Mouse (Mus musculus) heart, embryonic 11.5 days (tissue): Measurements from ENCODE around the gene Hspa12b. TPM values are rescaled to one million over a fixed set of nuclear protein-coding genes. Genes with fewer than 3 reads are reported as not detected.
A peak's percentile ranks its signal among the peaks of the same experiment; 100 is the strongest.

Experiments
- ATAC-seq: fragments of 200-750 bp; cut with Nextera tagmentation; replicated peaks from 2 replicates; pipeline ENCODE4 v1.8.0; 2017; ENCODE audit warnings: moderate library complexity; ENCODE audit not compliant: insufficient number of reproducible peaks, low FRiP score, low TSS enrichment
- H3K27ac ChIP-seq: fragments of 300-500 bp; sonication (generic); 2 replicates; pipeline ENCODE4 v1.5.1; 2014; ENCODE audit warnings: mild to moderate bottlenecking, low read depth, low read length
- H3K27me3 ChIP-seq: fragments of 300-500 bp; sonication (generic); 2 replicates; pipeline ENCODE4 v1.6.1; 2014; ENCODE audit warnings: mild to moderate bottlenecking, low read length, mixed read lengths; ENCODE audit not compliant: control insufficient read depth, insufficient read depth
- H3K36me3 ChIP-seq: fragments of 300-500 bp; sonication (generic); 2 replicates; pipeline ENCODE4 v1.6.1; 2014; ENCODE audit warnings: mild to moderate bottlenecking, low read length, moderate library complexity, mixed read lengths; ENCODE audit not compliant: control insufficient read depth, insufficient read depth
- H3K4me1 ChIP-seq: fragments of 300-500 bp; sonication (generic); 2 replicates; pipeline ENCODE4 v1.6.1; 2014; ENCODE audit warnings: low read length; ENCODE audit not compliant: control insufficient read depth, insufficient read depth
- H3K4me2 ChIP-seq: fragments of 300-500 bp; sonication (generic); 2 replicates; pipeline ENCODE4 v1.6.1; 2014; ENCODE audit warnings: mild to moderate bottlenecking, moderate library complexity
- H3K4me3 ChIP-seq: fragments of 300-500 bp; sonication (generic); 2 replicates; pipeline ENCODE4 v1.5.1; 2014; ENCODE audit warnings: low read depth, low read length
- H3K9ac ChIP-seq: fragments of 300-500 bp; sonication (generic); 2 replicates; pipeline ENCODE4 v1.6.1; 2014; ENCODE audit warnings: mild to moderate bottlenecking, low read depth, low read length, moderate library complexity
- H3K9me3 ChIP-seq: fragments of 300-500 bp; sonication (generic); replicated peaks from 2 replicates; pipeline ENCODE4 v1.6.1; 2016; ENCODE audit warnings: low read length; ENCODE audit not compliant: control insufficient read depth
- WGBS: fragments of 180-500 bp; shearing (Covaris S2); extraction: QIAGEN DNeasy Blood & Tissue Kit; methylation state at CpG from one replicate; pipeline ENCODE4 v1.1.7; 2014; ENCODE audit not compliant: insufficient replicate concordance; 5-methylcytosine and 5-hydroxymethylcytosine counted together
- polyA plus RNA-seq: library from polyadenylated mRNA; unstranded; fragments of >200 nt; fragmentation: Nextera tagmentation; extraction: Ambion mirVana; gene quantifications from 2 replicates; pipeline ENCODE4 v1.2.1, GENCODE M21; 2014

The Hspa12b gene
- polyA plus RNA-seq, 1 experiment from 2014 or later, result 6.3 TPM

GRCm38 (mm10) chr2:131172322-131172721 is 45.2 kb downstream of the Hspa12b start:
- WGBS, result 31% methylated on average over 9 of the region's 9 CpGs
- Histone ChIP-seq H3K4me3 (no peak overlapping the region), H3K4me2 (no peak overlapping the region), H3K4me1 (peaks cover 7% of the 10 kb centered on the region), H3K36me3 (no peaks in the 10 kb centered on the region), H3K9ac (no peak overlapping the region), H3K27me3 (peaks cover 42% of the 10 kb centered on the region), H3K27ac (no peak overlapping the region), H3K9me3 (no peaks in the 10 kb centered on the region)
- ATAC-seq, result no peak

- peaks cover 24% of the 10 kb centered on the region for H3K4me1 ChIP-seq
- H3K9ac ChIP-seq, result no peak overlapping the region
- H3K4me3 ChIP-seq, result peak overlapping the region; percentile 39
- peaks cover 42% of the 10 kb centered on the region for H3K27me3 ChIP-seq
- no peak overlapping the region for H3K27ac ChIP-seq
- peak overlapping the region; percentile 81 for H3K4me2 ChIP-seq
- WGBS, result 4% methylated on average over 11 of the region's 11 CpGs
- no peak for ATAC-seq
- H3K9me3 ChIP-seq, result no peaks in the 10 kb centered on the region
- peaks cover 2% of the 10 kb centered on the region; the same call in 1 of the 2 replicates for H3K36me3 ChIP-seq
These were observed 47.6 kb downstream of the Hspa12b start for GRCm38 (mm10) chr2:131174700-131175099.

GRCm38 (mm10) chr2:131175286-131175944 is 48.3 kb downstream of the Hspa12b start:
- no peak for ATAC-seq
- H3K9me3 ChIP-seq, result no peaks in the 10 kb centered on the region
- H3K4me2 ChIP-seq, result no peak overlapping the region
- no peak overlapping the region for H3K4me3 ChIP-seq
- WGBS, result 71% methylated on average over 3 of the region's 3 CpGs
- peaks cover 36% of the 10 kb centered on the region for H3K27me3 ChIP-seq
- no peak overlapping the region for H3K27ac ChIP-seq
- H3K36me3 ChIP-seq, result peaks cover 2% of the 10 kb centered on the region; the same call in 1 of the 2 replicates
- peaks cover 24% of the 10 kb centered on the region for H3K4me1 ChIP-seq
- H3K9ac ChIP-seq, result no peak overlapping the region

- H3K27ac ChIP-seq, result no peak overlapping the region
- H3K36me3 ChIP-seq, result peaks cover 2% of the 10 kb centered on the region; the same call in 1 of the 2 replicates
- 87% methylated on average over 1 of the region's 1 CpGs for WGBS
- no peak overlapping the region for H3K4me2 ChIP-seq
- peaks cover 24% of the 10 kb centered on the region for H3K4me1 ChIP-seq
- peaks cover 31% of the 10 kb centered on the region for H3K27me3 ChIP-seq
- no peak for ATAC-seq
- H3K9ac ChIP-seq, result no peak overlapping the region
- H3K9me3 ChIP-seq, result no peaks in the 10 kb centered on the region
- no peak overlapping the region for H3K4me3 ChIP-seq
These were observed 48.8 kb downstream of the Hspa12b start for GRCm38 (mm10) chr2:131175945-131176309.

GRCm38 (mm10) chr2:131176491-131176890 is 49.4 kb downstream of the Hspa12b start:
- H3K9me3 ChIP-seq, result no peaks in the 10 kb centered on the region
- H3K4me2 ChIP-seq, result no peak overlapping the region; the same call in 1 of the 2 replicates
- H3K4me1 ChIP-seq, result peaks cover 24% of the 10 kb centered on the region
- H3K27ac ChIP-seq, result no peak overlapping the region
- WGBS, result 70% methylated on average over 5 of the region's 5 CpGs
- peaks cover 25% of the 10 kb centered on the region for H3K27me3 ChIP-seq
- H3K4me3 ChIP-seq, result no peak overlapping the region
- peaks cover 2% of the 10 kb centered on the region; the same call in 1 of the 2 replicates for H3K36me3 ChIP-seq
- no peak for ATAC-seq
- H3K9ac ChIP-seq, result no peak overlapping the region

GRCm38 (mm10) chr2:131177932-131178331 is 50.9 kb downstream of the Hspa12b start:
- H3K9me3 ChIP-seq, result no peaks in the 10 kb centered on the region
- H3K27me3 ChIP-seq, result peaks cover 11% of the 10 kb centered on the region
- H3K4me3 ChIP-seq, result 0 out of 2 replicates have a peak overlapping the region, but pooled peaks have one; percentile 76
- peaks cover 2% of the 10 kb centered on the region; the same call in 1 of the 2 replicates for H3K36me3 ChIP-seq
- H3K9ac ChIP-seq, result peak overlapping the region; percentile 43; the same call in 1 of the 2 replicates
- WGBS, result 91% methylated on average over 9 of the region's 9 CpGs
- peak overlapping the region; percentile 98 for H3K4me2 ChIP-seq
- peaks cover 24% of the 10 kb centered on the region for H3K4me1 ChIP-seq
- ATAC-seq, result no peak
- H3K27ac ChIP-seq, result no peak overlapping the region

- H3K27ac ChIP-seq, result peak overlapping the region; percentile 81
- peak overlapping the region; percentile 92 for H3K9ac ChIP-seq
- ATAC-seq, result 0 out of 2 replicates have a peak, but pooled peaks have one; percentile 9
- peaks cover 2% of the 10 kb centered on the region; the same call in 1 of the 2 replicates for H3K27me3 ChIP-seq
- H3K4me2 ChIP-seq, result peak overlapping the region; percentile 98
- no peaks in the 10 kb centered on the region for H3K9me3 ChIP-seq
- 33% methylated on average over 26 of the region's 26 CpGs for WGBS
- peak overlapping the region; percentile 76 for H3K4me3 ChIP-seq
- H3K4me1 ChIP-seq, result peaks cover 24% of the 10 kb centered on the region
- peaks cover 2% of the 10 kb centered on the region; the same call in 1 of the 2 replicates for H3K36me3 ChIP-seq
These were observed 51.8 kb downstream of the Hspa12b start for GRCm38 (mm10) chr2:131178828-131179245.

GRCm38 (mm10) chr2:131179246-131179886 is 52.3 kb downstream of the Hspa12b start:
- ATAC-seq, result peak; percentile 65
- Histone ChIP-seq H3K27ac (peak overlapping the region; percentile 81), H3K4me2 (peak overlapping the region; percentile 98), H3K36me3 (peaks cover 2% of the 10 kb centered on the region; the same call in 1 of the 2 replicates), H3K9ac (peak overlapping the region; percentile 92), H3K4me3 (peak overlapping the region; percentile 76), H3K27me3 (no peaks in the 10 kb centered on the region), H3K9me3 (no peaks in the 10 kb centered on the region), H3K4me1 (peaks cover 24% of the 10 kb centered on the region)
- WGBS, result under 1% methylated on average over 66 of the region's 67 CpGs
